Mouse (Mus musculus) C2C12 (cell line): Measurements from ENCODE around the gene Hddc3. TPM values are rescaled to one million over a fixed set of nuclear protein-coding genes. Genes with fewer than 3 reads are reported as not detected.

Experiments used
- H3K27me3 ChIP-seq: one replicate; pipeline ENCODE4 v1.6.1; 2011; ENCODE audit not compliant: control insufficient read depth, insufficient read depth, insufficient read length
- H3K36me3 ChIP-seq: one replicate; pipeline ENCODE4 v1.6.1; 2011; ENCODE audit not compliant: control insufficient read depth, insufficient read depth
- H3K4me3 ChIP-seq: one replicate; pipeline ENCODE4 v1.5.1; 2011; ENCODE audit warnings: mild to moderate bottlenecking, control low read depth; ENCODE audit not compliant: poor library complexity, insufficient read depth, severe bottlenecking
- H3K79me2 ChIP-seq: one replicate; pipeline ENCODE4 v1.6.1; 2011; ENCODE audit not compliant: control insufficient read depth, insufficient read depth
- H3K79me3 ChIP-seq: one replicate; pipeline ENCODE4 v1.6.1; 2011; ENCODE audit warnings: low read depth, control low read depth
- H3ac ChIP-seq: one replicate; pipeline ENCODE3; 2011; ENCODE audit warnings: low read depth; ENCODE audit not compliant: control insufficient read depth, insufficient read length
- CEBPB ChIP-seq: IDR thresholded peaks from one replicate; pipeline ENCODE4 v1.6.1; 2011; ENCODE audit warnings: low read depth, mild to moderate bottlenecking, control low read depth, moderate library complexity
- CTCF ChIP-seq: IDR thresholded peaks from one replicate; pipeline ENCODE4 v1.5.1; 2011; ENCODE audit not compliant: control insufficient read depth, insufficient read depth, insufficient read length
- FOSL1 ChIP-seq: IDR thresholded peaks from one replicate; pipeline ENCODE4 v1.8.0; 2011; ENCODE audit warnings: mild to moderate bottlenecking, low read length; ENCODE audit not compliant: poor library complexity, insufficient read depth, severe bottlenecking
- MAX ChIP-seq: IDR thresholded peaks from one replicate; pipeline ENCODE4 v1.6.1; 2011; ENCODE audit warnings: mild to moderate bottlenecking, control low read depth
- MYOD1 ChIP-seq: IDR thresholded peaks from one replicate; pipeline ENCODE4 v1.6.1; 2011; ENCODE audit warnings: low read depth; ENCODE audit not compliant: control insufficient read depth, insufficient read length
- MYOG ChIP-seq: IDR thresholded peaks from one replicate; pipeline ENCODE4 v1.6.1; 2011; ENCODE audit not compliant: control insufficient read depth, insufficient read length; ENCODE audit errors: extremely low read depth
- USF1 ChIP-seq: IDR thresholded peaks from one replicate; pipeline ENCODE4 v1.6.1; 2011; ENCODE audit warnings: low read depth, mild to moderate bottlenecking, control low read depth, moderate library complexity
- polyA plus RNA-seq: library from polyadenylated mRNA; unstranded; fragments of >200 nt; fragmentation: generic; extraction: Trizol; gene quantifications from one replicate; pipeline ENCODE4 v1.2.1, GENCODE M21; 2012; ENCODE audit warnings: missing spikeins

Hddc3 gene
- polyA plus RNA-seq, 1 experiment: 55.9 TPM

DNA sequence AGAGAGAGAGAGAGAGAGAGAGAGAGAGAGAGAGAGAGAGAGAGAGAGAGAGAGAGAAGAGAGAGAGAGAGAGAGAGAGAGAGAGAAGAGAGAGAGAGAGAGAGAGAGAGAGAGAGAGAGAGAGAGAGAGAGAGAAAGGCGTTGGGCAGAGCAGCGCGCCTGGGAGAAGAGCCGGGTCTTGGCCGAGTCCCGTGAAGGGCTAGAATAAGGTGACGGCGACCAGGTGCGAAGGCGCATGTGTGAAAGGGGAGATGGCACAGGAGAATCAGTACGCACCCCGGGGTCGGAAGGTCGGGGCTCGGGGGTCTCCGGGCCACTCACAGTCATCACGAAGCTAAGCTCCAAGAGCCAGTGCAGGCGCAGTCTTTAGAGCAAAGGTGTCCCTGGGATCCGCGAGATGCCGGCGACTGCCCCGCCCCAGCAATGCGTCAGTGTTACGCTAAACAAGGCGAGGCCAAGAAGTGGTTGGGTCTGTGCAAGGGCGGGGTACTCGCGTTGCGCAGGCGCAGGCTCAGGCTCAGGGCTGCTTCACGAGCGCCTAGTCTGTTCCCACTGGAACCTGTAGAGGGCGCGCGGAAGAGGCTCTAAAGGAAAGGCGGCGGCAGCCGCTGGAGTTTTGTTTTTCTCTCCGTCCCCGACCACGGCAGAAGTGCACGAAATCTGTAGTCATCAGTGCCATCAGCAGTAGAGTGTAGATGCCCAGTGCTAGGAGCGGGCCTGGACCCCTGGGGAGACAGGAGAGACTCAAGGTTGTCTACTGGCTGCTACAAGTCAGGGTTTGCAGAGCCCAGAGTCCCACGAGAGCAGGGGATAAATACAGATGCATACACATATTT is 2.9 kb upstream of the Hddc3 start:
- H3K79me3 ChIP-seq: peaks cover 4% of the 10 kb centered on the region
- H3K36me3 ChIP-seq: peaks cover 25% of the 10 kb centered on the region
- no peaks in the 10 kb centered on the region for H3K27me3 ChIP-seq
- H3ac ChIP-seq: peak overlapping the region; percentile 71
- peaks cover 17% of the 10 kb centered on the region for H3K79me2 ChIP-seq
- TF ChIP-seq CEBPB: no peak
- peak; percentile 40 for TF ChIP-seq CTCF
- peak overlapping the region; percentile 44 for H3K4me3 ChIP-seq

DNA sequence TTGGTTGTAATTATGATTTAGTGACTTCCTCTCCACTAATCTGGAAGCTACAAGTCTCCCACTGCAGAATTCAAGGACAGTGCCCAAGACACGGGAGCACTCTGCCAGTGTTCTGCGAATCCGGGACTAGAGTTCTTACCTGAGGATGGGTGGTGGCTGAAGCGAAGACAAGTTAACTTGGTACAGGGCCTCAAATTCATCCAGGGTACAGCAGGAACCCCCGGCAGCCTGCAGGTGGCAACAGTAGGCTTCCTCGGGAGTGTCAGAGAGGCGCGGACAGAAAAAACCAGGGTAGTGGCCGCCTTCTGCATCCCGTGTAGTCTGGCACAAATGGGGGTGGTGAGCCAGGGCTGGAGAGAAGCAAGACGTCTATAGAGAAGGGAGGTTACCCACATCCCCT is 2.1 kb upstream of the Hddc3 start, which contains the start of gene Unc45a:
Gene Unc45a (minus strand): TSS at position 213 of the 400 bp plus-strand sequence.
- Histone ChIP-seq H3K79me2 (peaks cover 17% of the 10 kb centered on the region), H3ac (peak within 1 kb of the TSS; percentile 71), H3K4me3 (peak within 1 kb of the TSS; percentile 44), H3K79me3 (peaks cover 4% of the 10 kb centered on the region), H3K36me3 (peaks cover 20% of the 10 kb centered on the region), H3K27me3 (no peaks in the 10 kb centered on the region)
- TF ChIP-seq MYOG (no peak), MYOD1 (no peak), USF1 (no peak), FOSL1 (no peak), MAX (no peak), CEBPB (no peak), CTCF (peak; percentile 36)

DNA sequence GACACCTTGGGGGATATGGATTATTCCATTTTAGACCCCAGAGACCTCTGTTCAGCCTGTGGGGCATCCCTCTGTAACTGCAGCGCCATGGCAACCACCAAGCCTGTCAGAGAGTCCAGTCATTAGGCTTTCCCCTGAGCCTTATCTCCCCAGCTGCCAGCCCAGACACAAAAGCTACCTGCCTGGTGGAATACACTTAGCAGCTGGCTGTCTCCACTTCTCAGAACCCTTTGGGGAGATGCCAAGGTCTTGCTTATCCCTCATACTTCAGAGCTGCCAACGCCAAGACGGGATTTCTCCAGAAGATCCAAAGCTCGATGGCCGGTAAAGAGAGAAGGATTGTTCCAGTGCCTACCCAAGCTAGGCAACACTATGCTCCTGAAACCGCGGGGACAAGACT is 1.1 kb upstream of the Hddc3 start:
- peaks cover 12% of the 10 kb centered on the region for H3K36me3 ChIP-seq
- no peaks in the 10 kb centered on the region for H3K27me3 ChIP-seq
- peaks cover 4% of the 10 kb centered on the region for H3K79me3 ChIP-seq
- no peak overlapping the region for H3K4me3 ChIP-seq
- H3ac ChIP-seq: no peak overlapping the region
- TF ChIP-seq CTCF: no peak
- no peak for TF ChIP-seq MYOG
- no peak for TF ChIP-seq FOSL1
- TF ChIP-seq MYOD1: no peak
- no peak for TF ChIP-seq CEBPB
- no peak for TF ChIP-seq USF1
- TF ChIP-seq MAX: no peak
- H3K79me2 ChIP-seq: peaks cover 17% of the 10 kb centered on the region

DNA sequence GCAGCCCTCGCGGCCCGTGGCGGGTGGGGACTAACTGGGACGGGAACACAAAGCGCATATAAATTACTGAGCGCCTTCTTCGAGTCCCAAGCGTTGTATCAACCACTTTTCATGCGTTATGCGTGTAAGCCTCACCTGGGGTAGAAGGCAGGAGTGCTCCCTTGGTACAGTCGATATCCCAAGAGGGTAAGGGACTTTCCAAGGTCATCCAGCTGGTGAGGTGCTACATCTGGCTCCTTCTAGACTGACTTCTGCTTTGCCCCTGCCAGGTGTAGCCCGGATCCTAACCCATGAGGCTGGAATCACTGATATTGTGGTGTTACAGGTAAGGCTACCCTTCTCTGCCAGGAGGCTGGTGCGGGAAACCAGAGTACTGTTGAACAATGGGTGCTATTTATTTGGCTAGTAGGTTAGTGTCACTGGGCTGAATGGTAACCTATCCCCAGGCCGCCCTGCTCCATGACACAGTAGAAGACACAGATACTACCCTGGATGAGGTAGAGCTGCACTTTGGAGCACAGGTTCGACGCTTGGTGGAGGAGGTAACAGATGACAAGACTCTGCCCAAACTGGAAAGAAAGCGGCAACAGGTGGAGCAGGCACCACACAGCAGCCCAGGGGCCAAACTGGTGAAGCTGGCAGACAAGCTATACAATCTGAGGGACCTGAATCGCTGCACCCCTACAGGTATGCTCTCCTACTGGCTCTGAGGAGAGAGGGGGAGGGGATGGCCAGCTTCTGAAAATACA is 540 bp downstream of the Hddc3 start:
- H3K36me3 ChIP-seq: no peaks in the 10 kb centered on the region
- TF ChIP-seq MYOG: no peak
- TF ChIP-seq USF1: no peak
- TF ChIP-seq MAX: no peak
- TF ChIP-seq CEBPB: no peak
- no peak for TF ChIP-seq MYOD1
- no peak for TF ChIP-seq CTCF
- no peak for TF ChIP-seq FOSL1

DNA sequence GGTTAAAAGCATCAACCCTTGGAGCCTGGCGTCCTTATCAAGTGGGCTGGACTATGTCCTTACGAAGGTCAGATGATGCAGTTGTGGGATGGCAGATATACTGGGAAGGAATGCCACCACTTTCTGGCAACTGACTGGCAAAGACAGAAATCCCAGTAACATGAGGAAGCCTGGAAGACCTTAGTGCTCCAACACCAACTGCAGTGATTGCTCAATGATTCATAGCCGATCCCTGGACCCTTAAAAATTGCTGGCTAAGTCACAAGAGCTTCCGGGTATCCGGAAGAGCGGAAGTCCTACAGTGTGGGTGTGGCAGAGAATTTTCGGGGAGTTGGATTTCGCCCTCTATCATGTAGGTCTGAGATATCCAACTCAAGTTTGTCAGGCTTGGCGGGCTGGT is 3.3 kb downstream of the Hddc3 start:
- Histone ChIP-seq H3ac (no peak overlapping the region), H3K4me3 (no peak overlapping the region), H3K79me2 (no peaks in the 10 kb centered on the region), H3K79me3 (no peaks in the 10 kb centered on the region), H3K27me3 (no peaks in the 10 kb centered on the region), H3K36me3 (no peaks in the 10 kb centered on the region)
- no peak for TF ChIP-seq MAX
- peak; percentile 62 for TF ChIP-seq CEBPB

More for the DNA sequence above, 540 bp downstream of the Hddc3 start:
- no peaks in the 10 kb centered on the region for H3K27me3 ChIP-seq
- H3K79me2 ChIP-seq: peaks cover 11% of the 10 kb centered on the region
- H3K4me3 ChIP-seq: peak overlapping the region; percentile 21
- H3ac ChIP-seq: peak overlapping the region; percentile 81
- H3K79me3 ChIP-seq: peaks cover 4% of the 10 kb centered on the region

DNA sequence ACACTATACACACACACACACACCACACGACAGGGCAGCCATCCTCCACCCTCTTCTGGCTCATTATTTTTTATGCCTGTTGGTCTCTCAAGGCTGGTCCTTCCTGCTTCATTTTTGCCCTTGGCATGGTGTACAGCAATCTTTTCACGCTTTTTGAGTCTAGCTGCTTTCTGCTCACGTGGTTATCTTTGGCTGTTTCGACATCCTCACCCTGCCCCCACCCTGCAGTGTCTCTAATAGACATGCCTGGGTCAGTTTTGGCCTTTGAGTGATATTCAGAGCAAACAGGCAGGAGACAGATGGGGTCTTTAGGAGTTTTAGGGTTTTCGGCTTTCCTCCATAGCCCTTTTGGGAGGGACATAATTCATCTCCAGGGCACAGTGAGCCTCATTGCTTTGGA is 3.9 kb downstream of the Hddc3 start:
- no peaks in the 10 kb centered on the region for H3K79me3 ChIP-seq
- no peak overlapping the region for H3ac ChIP-seq
- TF ChIP-seq FOSL1 (no peak), MYOD1 (no peak), USF1 (no peak), CTCF (no peak), MYOG (no peak), CEBPB (no peak), MAX (no peak)
- H3K36me3 ChIP-seq: no peaks in the 10 kb centered on the region
- H3K79me2 ChIP-seq: no peaks in the 10 kb centered on the region
- no peak overlapping the region for H3K4me3 ChIP-seq
- no peaks in the 10 kb centered on the region for H3K27me3 ChIP-seq
